In the genomic region with DNA sequence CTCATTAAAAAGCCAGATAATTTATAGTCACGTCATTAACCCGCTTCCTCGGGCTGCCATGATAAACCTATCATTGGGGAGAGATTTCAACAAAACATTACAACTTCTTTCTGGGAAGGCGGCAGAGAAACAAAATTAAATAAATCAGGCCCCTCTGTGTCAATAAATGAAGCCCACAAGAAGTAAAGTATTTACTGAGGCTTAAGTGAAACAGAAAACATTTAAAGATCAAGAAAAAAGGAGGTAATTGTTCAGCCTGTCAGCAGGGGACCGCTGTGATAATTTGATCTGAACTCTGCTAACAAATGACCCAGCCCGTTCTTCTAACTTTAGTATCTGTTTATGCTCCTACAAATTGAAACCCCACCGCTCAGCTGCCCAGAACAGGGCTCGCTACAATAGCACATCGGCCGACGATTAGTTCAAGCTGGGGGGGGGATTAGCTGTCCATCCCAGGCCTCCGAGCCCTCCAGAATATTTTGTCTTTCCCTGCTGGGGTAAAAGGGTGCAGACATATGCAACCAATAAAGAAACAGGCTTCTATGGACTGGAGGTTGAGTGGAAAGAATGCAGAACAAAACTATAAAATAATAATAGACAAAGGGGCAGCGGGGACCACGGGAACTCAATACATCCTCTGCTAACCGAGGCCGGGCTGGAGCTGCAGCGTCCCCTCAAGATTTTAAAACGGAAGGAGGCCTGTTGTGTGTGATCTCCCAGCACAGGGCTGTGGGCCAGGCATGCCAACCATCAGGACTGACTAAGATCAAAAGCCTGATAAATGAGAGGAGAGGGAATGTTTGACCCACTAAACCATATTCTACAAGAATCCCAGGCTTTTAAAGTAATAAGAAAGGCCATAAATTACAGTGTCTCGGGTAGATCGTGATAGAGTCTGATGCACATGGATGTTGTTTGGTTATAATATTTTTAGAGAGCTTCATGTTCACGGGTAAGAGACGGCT, we compare ENCODE assay signal across 12 mouse cellular contexts.
DNase-seq lines count a peak whose midpoint lies in the region; ATAC-seq lines count a peak whose summit lies in the region.
"Had no signal": no experiment of that assay in that cellular context is flagged by ENCODE, and none has a peak within 500 bp of the region (broad histone marks: within the 10 kb centered on the region; RNA-seq: fewer than 3 reads in every experiment).

No protein-coding gene starts in this region.

- no peak overlapping the region for H3K9ac ChIP-seq in intestine, embryonic 14.5 days (ENCODE audit: low read length)
- no peak overlapping the region for H3K9ac ChIP-seq in intestine, embryonic 15.5 days
- H3K9ac ChIP-seq in hindbrain, embryonic 11.5 days (ENCODE audit: low read depth, low read length), result no peak overlapping the region
- 0 out of 2 replicates have a peak overlapping the region, but pooled peaks have one; percentile 20 for H3K9ac ChIP-seq in midbrain, embryonic 13.5 days (replicated peaks)

- 17% methylated on average over 22 of the region's 22 CpGs for WGBS in intestine, embryonic 14.5 days
- WGBS in intestine, embryonic 15.5 days, result 26% methylated on average over 22 of the region's 22 CpGs
- WGBS in hindbrain, embryonic 11.5 days, result 20% methylated on average over 22 of the region's 22 CpGs
- WGBS in midbrain, embryonic 13.5 days, result 11% methylated on average over 22 of the region's 22 CpGs

- H3K36me3 ChIP-seq in intestine, embryonic 14.5 days (ENCODE audit: control insufficient read depth, insufficient read depth, low read length), result no peaks in the 10 kb centered on the region
- H3K36me3 ChIP-seq in intestine, embryonic 15.5 days, result no peaks in the 10 kb centered on the region
- H3K36me3 ChIP-seq in hindbrain, embryonic 11.5 days (ENCODE audit: control insufficient read depth, insufficient read depth, low read length), result no peaks in the 10 kb centered on the region
- H3K36me3 ChIP-seq in midbrain, embryonic 13.5 days, result no peaks in the 10 kb centered on the region

- peak overlapping the region; percentile 11; the same call in 1 of the 2 replicates for H3K4me2 ChIP-seq in intestine, embryonic 14.5 days (ENCODE audit: low read length)
- H3K4me2 ChIP-seq in intestine, embryonic 15.5 days (replicated peaks), result no peak overlapping the region
- peak overlapping the region; percentile 1; the same call in 1 of the 2 replicates for H3K4me2 ChIP-seq in hindbrain, embryonic 11.5 days (replicated peaks; ENCODE audit: low read depth, low read length)
- H3K4me2 ChIP-seq in midbrain, embryonic 13.5 days (replicated peaks), result peak overlapping the region; percentile 17; the same call in 1 of the 2 replicates

- no peak for ATAC-seq in intestine, embryonic 14.5 days (replicated peaks; ENCODE audit: low FRiP score, low TSS enrichment, low read depth)
- no peak for ATAC-seq in intestine, embryonic 15.5 days
- ATAC-seq in hindbrain, embryonic 11.5 days (ENCODE audit: low FRiP score), result no peak
- ATAC-seq in midbrain, embryonic 13.5 days, result no peak

- no peak for DNase-seq in intestine, embryonic 14.5 days (ENCODE audit: low spot score)
- DNase-seq in embryo, embryonic 11 days, result peak; percentile 76
- DNase-seq in hindbrain, embryonic 11.5 days (ENCODE audit: low spot score), result peak; percentile 50
- no peak for DNase-seq in cerebellum, adult 9-11 months
- DNase-seq in adrenal gland, adult 8-10 months, result no peak
- DNase-seq in urinary bladder, adult 18-20 months (ENCODE audit: low spot score in 2 of 2), result no peak
- DNase-seq: B cell, adult 2 months; cerebellum, postnatal 25 days; liver had no signal

- H3K9me3 ChIP-seq in intestine, embryonic 14.5 days (ENCODE audit: control insufficient read depth, low read length), result no peaks in the 10 kb centered on the region
- no peaks in the 10 kb centered on the region for H3K9me3 ChIP-seq in intestine, embryonic 15.5 days
- no peaks in the 10 kb centered on the region for H3K9me3 ChIP-seq in hindbrain, embryonic 11.5 days (ENCODE audit: control insufficient read depth, low read length)
- H3K9me3 ChIP-seq in midbrain, embryonic 13.5 days, result no peaks in the 10 kb centered on the region

- no peak overlapping the region for H3K27ac ChIP-seq in intestine, embryonic 14.5 days (ENCODE audit: low read depth)
- no peak overlapping the region for H3K27ac ChIP-seq in intestine, embryonic 15.5 days
- H3K27ac ChIP-seq in hindbrain, embryonic 11.5 days (ENCODE audit: low read depth, low read length), result no peak overlapping the region
- no peak overlapping the region for H3K27ac ChIP-seq in midbrain, embryonic 13.5 days

- H3K27me3 ChIP-seq in intestine, embryonic 14.5 days (replicated peaks; ENCODE audit: control insufficient read depth, insufficient read depth, low read length), result no peaks in the 10 kb centered on the region
- no peaks in the 10 kb centered on the region for H3K27me3 ChIP-seq in intestine, embryonic 15.5 days (replicated peaks)
- H3K27me3 ChIP-seq in hindbrain, embryonic 11.5 days (ENCODE audit: control insufficient read depth, insufficient read depth, low read length), result no peaks in the 10 kb centered on the region
- peaks cover 29% of the 10 kb centered on the region for H3K27me3 ChIP-seq in midbrain, embryonic 13.5 days
- H3K27me3 ChIP-seq: megakaryocyte, embryonic 14.5 days had no signal

- H3K4me1 ChIP-seq in intestine, embryonic 14.5 days (replicated peaks; ENCODE audit: control insufficient read depth, insufficient read depth, low read length), result peaks cover 10% of the 10 kb centered on the region; the same call in 1 of the 2 replicates
- 0 out of 2 replicates have a peak, but pooled peaks cover 4% of the 10 kb centered on the region for H3K4me1 ChIP-seq in intestine, embryonic 15.5 days (replicated peaks)
- 0 out of 2 replicates have a peak, but pooled peaks cover 2% of the 10 kb centered on the region for H3K4me1 ChIP-seq in hindbrain, embryonic 11.5 days (replicated peaks; ENCODE audit: control insufficient read depth, insufficient read depth, low read length)
- peaks cover 21% of the 10 kb centered on the region for H3K4me1 ChIP-seq in midbrain, embryonic 13.5 days (replicated peaks)
- H3K4me1 ChIP-seq: megakaryocyte, embryonic 14.5 days had no signal

- H3K4me3 ChIP-seq in intestine, embryonic 14.5 days (ENCODE audit: low read depth, low read length), result no peak overlapping the region
- no peak overlapping the region for H3K4me3 ChIP-seq in intestine, embryonic 15.5 days (replicated peaks)
- no peak overlapping the region for H3K4me3 ChIP-seq in hindbrain, embryonic 11.5 days (ENCODE audit: low read depth, low read length)
- H3K4me3 ChIP-seq in midbrain, embryonic 13.5 days (replicated peaks), result 0 out of 2 replicates have a peak overlapping the region, but pooled peaks have one; percentile 4
- H3K4me3 ChIP-seq: megakaryocyte, embryonic 14.5 days had no signal

Comparison
In these comparisons a context has a peak if more than half of its experiments do, and no peak if none do; other contexts are left out.
1. DNase-seq: peak in embryo, embryonic 11 days (single experiment) and hindbrain, embryonic 11.5 days (single experiment); none in intestine, embryonic 14.5 days (single experiment), cerebellum, adult 9-11 months (single experiment), adrenal gland, adult 8-10 months (single experiment) and urinary bladder, adult 18-20 months (0 of 2).